ENCODE assay signal across 8 mouse cellular contexts in genomic region chr3:37203984-37204428, GRCm38 (mm10). TPM values are rescaled to one million over a fixed set of nuclear protein-coding genes. Genes with fewer than 3 reads are reported as not detected.
DNase-seq lines count a peak whose midpoint lies in the region; ATAC-seq lines count a peak whose summit lies in the region.

No protein-coding gene starts in this region.

- ATAC-seq in inflammation-experienced regulatory T-cells, adult 6 months = peak; percentile 74
- peak; percentile 91 for ATAC-seq in megakaryocyte-erythroid progenitor cell, adult 5-6 weeks (replicated peaks; ENCODE audit: low FRiP score, low TSS enrichment, poor library complexity, severe bottlenecking)

- intact Hi-C loops in gastrocnemius, postnatal 14 days (cut with DNase I; ENCODE audit: low total_unique reads) = loop anchor here (10.0 kb wide), 1 partner anchor 149 kb away; no protein-coding TSS in a partner anchor
- intact Hi-C loops in left cerebral cortex, postnatal 10 days (cut with DNase I) = loop anchor here (5.0 kb wide), 1 partner anchor 142 kb away; the partner anchor contains the start of gene Adad1

- peak; percentile 69 to 95 for DNase-seq in adrenal gland, adult (ENCODE audit: inconsistent age in 2 of 2, low spot score in 1 of 2)
- DNase-seq in embryo, embryonic 10.5 days (ENCODE audit: low spot score) = peak; percentile 95
- peak; percentile 70 for DNase-seq in gastrocnemius, postnatal 14 days
- peak; percentile 77 to 83 for DNase-seq in left cerebral cortex, postnatal 10 days (ENCODE audit: extremely low spot score in 1 of 2, low spot score in 2 of 2)
- peak; percentile 76 for DNase-seq in right cerebral cortex, postnatal 25 days
- peak; percentile 58 to 78 for DNase-seq in urinary bladder, postnatal 4 days (ENCODE audit: low spot score in 2 of 2)

RNA-seq across cellular contexts. Expression of gene Il21, which starts 28.4 kb away (rescaled TPM):
- not detected for total RNA-seq in gastrocnemius, postnatal 14 days (2021)
- 10 to 100 TPM in 1 of 3 experiments, 1 to 10 TPM in 2; 3.7 to 11.3 (median 6.7) TPM for polyA plus RNA-seq in inflammation-experienced regulatory T-cells, adult 6 months (2017; shearing (Covaris generic))
- total RNA-seq in left cerebral cortex, postnatal 10 days (2021) = not detected
- total RNA-seq in megakaryocyte-erythroid progenitor cell, adult 5-6 weeks (2014; fragmentation: Nextera tagmentation) = not detected in 2 replicates
- total RNA-seq in megakaryocyte-erythroid progenitor cell, adult 5-6 weeks (2017) = not detected in 2 replicates

Comparison
In these comparisons a context has a peak if more than half of its experiments do, and no peak if none do; other contexts are left out.
1. Peak in every context shown above with its lines: DNase-seq and ATAC-seq.